Mouse (Mus musculus): ENCODE data around the gene Gbf1.

The Gbf1 gene

DNA sequence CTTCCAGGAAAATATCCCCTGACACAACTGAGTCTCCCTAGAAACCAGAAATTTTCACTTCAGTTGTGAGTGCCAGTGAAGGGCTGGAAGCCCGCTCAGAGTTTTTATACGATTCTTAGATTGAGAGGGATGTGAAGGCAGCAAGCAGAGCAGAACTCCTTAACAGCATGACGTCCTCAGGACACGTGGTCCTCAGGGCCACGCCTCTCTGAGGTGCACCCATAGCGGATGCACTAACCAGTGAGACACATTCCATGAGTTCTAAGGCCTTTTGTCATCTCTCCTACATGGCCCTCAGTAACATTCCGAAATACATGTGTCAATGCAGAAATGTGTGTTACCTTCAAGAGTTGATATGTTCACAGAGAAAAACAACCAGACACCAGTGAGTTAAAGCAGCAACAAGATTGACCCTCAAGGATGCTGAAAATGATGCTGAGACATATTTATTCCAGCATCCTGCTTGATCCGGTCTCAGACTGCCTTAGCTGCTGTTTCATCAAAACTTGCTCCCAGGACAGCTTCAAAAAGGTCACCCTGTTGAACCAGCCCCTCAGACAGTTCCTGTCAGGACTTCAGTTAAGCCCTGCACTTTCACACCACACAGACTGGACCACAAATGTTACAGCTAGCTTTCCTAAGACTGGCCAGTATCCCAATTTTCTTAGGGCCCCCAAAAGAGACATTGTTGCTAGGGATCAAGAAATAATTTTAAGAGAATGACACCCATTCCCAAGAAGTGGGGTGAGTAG is 148.2 kb downstream of the Gbf1 start:
- DNase-seq (ENCODE audit: extremely low spot score, low spot score) = no peak

DNA sequence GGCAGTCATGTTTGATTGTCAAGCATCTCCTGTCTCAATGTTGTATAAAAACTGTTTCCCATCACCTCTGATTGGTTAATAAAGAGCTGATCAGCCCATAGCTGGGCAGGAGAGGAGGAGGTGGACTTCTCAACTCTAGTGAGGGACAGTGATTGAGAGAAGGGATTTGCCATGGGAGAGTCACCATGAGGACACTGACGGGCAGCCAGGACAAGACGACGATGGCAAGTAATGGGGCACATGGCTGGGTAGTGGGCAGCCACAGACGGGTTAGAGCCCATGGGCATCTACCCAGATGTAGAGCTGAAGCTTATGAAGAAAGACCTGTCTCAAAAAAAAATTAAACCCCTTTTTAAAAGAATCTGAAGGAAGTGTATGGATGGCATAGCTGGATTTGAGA is 150.2 kb downstream of the Gbf1 start:
- no peak for DNase-seq (ENCODE audit: extremely low spot score, low spot score)

DNA sequence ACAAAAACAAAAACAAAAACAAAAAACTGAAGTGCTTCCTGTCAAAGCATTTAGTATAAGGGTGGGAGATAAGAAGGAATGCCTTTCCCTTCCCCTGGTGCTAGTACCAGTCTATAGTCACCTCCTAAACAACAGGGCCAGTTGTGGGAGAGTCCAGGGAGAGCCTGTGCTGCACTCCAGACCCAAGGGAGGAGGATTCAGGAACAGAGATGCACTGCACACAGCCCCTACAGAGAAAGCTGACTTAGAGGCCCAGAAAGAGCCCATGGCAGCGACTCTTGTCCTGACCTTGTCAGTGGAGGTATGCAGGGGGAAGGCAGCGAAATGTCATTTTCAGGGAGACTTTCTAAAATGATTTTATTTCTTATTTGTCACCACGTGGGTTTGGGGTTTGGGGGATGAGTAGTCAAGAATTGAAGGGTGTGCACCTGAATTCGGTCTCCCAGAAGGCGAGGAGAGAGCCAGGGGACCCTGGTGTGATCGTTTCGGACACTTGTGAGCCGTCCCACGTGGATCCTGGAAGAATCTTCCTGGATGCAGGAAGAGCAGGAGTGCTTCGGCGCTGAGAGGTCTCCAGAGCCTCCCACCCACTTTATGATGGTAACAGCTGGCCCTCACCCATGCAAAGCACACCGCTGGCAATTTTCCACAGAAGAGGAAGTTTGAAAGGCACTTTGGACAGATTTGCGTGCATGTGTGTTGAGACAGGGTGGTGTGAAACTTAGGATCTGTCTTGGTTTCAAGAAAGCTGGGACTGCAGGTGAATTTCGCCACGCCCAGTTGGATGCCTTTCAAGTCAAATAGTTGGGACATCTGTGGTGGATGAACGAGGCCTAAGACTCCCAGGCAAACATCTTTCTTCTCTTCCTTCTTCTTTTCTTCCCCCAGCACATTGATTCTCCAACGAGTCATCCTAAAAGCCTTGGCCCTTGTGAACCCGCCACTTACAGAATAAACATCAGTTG is 151.2 kb downstream of the Gbf1 start:
- DNase-seq (ENCODE audit: extremely low spot score, low spot score) = no peak

DNA sequence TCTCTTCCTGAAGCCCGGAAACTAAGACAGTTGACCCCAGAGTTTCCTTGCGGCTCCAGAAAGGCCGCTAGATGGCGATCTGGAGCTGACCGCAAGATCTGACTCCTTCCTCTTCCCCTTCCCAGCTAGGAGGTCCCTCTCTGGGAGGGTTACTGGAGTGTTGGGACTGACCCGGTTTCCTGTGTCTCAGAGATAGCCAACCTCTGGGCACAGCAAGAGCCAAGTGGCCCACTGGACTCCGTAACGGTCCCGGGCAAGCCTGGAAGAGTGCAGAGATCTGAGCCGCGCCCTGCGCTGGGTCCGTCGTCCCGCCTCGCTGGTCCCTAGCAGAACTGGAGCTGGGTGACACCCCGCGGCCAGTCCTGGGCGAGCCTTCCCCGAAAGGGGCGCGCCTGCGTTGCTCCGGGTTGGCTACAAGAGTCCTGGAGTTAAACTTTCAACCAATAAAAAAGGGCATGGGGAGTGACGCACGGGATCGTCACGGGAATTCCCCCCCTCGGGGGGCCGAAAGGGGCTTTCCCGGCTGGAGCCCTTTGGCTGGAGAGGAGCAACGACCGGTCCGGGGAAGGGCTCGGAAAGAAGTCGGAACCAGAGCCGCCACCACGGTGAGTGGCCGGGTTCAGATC is 152.0 kb downstream of the Gbf1 start, which contains the start of gene Nfkb2:
TSS of gene Nfkb2 (plus strand) at position 105 of the 626 bp plus-strand sequence.
- DNase-seq (ENCODE audit: extremely low spot score, low spot score) = peak; percentile 93

DNA sequence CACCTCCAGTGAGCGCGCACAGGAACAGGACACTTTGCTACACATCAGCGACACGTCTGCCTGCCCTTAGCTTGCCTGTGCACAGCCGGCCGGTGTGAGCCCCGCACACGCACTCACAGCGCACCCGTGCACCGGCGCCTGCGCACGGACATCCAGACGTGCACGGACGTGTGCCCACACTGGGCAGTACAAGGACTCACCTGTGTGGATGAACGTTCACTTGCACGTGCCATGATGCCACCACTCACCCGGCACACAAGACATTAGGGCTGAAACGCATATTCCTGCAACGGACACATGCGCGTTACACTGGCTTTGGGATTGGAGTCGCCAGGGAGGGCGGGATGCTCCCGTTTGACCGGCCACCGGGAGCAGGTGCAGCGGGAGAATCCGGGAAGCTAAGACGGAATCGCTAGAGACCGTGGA is 152.6 kb downstream of the Gbf1 start:
- no peak for DNase-seq (ENCODE audit: extremely low spot score, low spot score)

DNA sequence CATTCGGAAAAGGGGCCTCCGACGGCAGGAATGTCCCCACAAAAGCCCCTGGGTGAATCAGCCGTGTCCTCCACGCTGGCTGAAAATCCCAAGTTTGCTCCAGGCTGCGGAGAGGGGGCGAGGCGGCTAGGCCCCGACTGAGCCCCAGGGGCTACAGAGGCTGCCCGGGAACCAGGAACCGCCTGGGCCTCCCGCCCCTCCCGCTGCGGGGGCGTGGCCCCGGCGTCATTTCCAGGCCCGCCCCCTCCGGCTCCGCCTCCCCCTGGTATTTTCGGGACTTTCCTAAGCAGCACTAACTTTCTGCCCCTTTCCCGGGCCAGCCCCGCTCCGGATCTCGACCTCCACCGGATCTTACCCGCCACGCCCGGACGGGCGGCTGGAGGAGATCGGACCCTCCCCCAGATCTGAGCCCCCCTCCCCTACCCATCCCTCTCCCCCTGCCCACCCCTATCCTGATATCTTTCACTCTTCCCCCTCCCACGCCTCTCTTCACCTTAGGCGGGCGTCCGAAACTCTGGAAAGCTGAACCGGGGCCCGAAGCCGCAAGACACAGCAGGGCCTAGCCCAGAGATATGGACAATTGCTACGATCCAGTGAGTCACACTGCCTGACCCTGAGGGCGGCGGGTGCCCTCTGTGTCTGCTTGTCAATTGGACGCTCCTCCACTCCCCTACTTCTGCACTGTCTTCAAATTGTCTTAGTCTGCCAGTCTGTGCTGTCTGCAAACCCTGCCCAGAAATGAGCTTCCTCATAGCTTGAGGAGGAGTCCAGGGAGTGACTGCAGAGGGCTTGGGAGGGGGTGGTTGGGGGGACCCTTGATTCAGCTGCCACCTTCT is 153.3 kb downstream of the Gbf1 start:
- peak; percentile 90 for DNase-seq (ENCODE audit: extremely low spot score, low spot score)

DNA sequence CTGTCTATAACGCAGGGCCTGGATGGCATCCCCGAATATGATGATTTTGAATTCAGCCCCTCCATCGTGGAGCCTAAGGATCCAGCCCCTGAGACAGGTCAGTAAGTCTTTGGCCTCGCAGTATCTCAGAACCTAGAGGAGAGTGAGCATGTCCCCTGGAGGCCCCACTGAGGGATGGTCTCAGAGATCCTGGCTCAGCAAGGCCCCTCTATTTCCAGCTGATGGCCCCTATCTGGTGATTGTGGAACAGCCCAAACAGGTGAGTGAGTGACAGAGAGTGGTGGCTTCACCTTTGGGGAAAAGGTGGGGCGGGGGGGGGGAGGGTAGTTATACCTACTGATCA is 153.9 kb downstream of the Gbf1 start:
- no peak for DNase-seq (ENCODE audit: extremely low spot score, low spot score)

DNA sequence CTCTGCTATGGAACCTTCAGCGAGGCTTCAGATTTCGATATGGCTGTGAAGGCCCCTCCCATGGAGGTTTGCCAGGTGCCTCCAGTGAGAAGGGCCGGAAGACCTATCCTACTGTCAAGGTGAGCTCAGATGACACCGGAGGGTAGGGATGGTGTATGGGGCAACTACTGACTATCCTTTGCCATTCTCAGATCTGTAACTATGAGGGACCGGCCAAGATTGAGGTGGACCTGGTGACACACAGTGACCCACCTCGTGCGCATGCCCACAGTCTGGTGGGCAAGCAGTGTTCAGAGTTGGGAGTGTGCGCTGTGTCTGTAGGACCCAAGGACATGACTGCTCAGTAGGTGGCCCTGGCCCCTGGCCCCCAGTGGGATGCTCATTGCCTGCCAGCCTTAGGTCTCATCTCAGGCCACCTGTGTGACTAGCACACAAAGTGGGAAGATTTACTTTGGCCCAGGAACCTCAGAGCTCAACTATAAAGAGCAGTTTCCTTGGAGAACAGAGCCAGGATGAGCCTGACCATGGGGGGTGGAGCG is 154.5 kb downstream of the Gbf1 start:
- no peak for DNase-seq (ENCODE audit: extremely low spot score, low spot score)

DNA sequence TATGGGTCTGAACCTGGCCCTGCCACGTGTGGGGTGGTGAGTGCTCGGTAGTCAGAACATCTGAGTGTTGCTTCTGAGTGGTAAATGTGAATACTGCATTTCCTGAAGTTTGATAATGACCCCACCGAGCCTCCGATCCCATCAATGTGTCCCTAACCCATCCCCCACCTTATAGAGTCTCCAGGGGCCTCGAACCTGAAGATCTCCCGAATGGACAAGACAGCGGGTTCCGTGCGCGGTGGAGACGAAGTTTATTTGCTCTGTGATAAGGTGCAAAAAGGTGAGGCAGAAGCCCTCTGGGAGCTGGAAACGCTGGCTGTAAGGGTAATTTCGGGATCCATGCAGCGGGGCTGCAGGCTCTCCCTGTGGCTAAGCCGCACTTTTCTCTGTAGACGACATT is 155.5 kb downstream of the Gbf1 start:
- DNase-seq (ENCODE audit: extremely low spot score, low spot score) = no peak

DNA sequence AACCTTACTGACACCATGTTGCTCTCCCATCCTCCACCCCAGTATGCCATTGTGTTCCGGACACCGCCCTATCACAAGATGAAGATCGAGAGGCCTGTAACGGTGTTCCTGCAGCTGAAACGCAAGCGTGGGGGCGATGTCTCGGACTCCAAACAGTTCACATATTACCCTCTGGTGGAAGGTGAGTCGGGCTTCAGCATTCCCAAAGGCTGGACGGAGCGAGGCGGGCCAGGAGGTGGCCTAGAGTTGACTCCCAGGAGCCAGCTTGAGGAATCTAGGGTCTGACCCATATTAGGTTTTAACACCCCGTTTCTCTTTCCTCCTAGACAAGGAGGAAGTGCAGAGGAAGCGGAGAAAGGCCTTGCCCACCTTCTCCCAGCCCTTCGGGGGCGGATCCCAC is 156.0 kb downstream of the Gbf1 start:
- DNase-seq (ENCODE audit: extremely low spot score, low spot score) = no peak

DNA sequence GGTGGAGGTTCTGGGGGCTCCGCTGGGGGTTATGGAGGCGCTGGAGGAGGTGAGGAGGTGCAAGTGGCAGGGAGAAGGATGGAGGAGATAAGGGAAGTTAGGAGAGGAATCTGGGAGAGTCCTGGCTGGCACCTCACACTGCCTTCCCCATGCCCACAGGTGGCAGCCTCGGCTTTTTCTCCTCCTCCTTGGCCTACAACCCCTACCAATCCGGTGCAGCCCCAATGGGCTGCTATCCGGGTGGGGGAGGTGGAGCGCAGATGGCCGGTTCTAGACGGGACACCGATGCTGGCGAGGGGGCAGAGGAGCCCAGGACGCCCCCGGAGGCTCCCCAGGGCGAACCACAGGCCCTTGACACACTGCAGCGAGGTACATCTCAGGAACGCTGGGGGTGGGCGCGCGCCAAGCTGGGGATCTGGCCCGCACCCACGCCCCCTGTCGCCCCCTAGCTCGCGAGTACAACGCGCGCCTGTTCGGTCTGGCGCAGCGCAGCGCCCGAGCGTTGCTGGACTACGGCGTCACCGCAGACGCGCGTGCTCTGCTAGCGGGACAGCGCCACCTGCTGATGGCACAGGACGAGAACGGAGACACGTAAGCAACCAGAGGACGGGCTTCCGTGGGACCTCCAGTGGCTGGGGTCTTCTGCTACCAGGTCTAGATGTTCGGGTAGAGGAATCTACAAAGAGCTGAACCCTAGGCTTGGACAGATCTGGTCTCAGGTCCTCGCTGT is 156.6 kb downstream of the Gbf1 start:
- peak; percentile 88 for DNase-seq (ENCODE audit: extremely low spot score, low spot score)

DNA sequence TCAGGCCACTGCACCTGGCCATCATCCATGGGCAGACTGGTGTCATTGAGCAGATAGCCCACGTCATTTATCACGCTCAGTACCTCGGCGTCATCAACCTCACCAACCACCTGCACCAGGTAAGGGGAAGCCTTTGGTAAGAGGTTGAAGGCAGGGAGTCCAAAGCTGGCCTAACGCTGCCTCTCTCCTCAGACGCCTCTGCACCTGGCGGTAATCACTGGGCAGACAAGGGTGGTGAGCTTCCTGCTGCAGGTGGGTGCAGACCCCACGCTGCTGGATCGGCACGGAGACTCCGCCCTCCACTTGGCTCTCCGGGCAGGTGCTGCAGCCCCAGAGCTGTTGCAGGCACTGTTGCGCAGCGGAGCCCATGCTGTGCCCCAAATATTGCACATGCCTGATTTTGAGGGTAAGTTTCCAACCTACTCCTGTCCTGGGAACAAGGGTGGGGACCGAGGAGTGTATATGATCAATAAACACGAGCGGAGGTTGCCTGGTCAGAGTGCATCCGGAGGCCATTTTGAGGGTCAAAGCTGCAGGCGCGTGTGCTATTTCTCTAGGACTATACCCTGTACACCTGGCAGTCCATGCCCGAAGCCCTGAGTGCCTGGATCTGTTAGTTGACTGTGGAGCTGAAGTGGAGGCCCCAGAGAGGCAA is 157.5 kb downstream of the Gbf1 start:
- no peak for DNase-seq (ENCODE audit: extremely low spot score, low spot score)

DNA sequence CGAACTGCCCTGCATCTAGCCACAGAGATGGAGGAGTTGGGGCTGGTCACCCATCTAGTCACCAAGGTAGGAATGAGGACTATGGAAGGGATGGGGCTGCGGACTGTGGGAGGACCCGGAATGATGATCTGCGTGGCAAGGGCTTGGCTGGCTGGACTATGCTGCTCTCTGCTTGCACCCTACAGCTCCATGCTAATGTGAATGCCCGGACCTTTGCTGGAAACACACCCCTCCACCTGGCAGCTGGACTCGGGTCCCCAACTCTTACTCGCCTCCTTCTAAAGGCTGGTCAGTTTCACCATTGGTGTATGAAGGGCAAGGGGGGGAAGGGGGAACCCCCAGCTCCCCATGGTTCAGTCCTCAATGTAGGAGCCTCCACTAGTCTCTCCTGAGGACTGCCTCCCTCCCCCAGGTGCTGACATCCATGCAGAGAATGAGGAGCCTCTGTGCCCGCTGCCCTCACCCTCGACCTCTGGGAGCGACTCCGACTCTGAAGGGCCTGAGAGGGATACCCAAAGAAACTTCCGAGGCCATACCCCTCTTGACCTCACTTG is 158.1 kb downstream of the Gbf1 start:
- DNase-seq (ENCODE audit: extremely low spot score, low spot score) = no peak

DNA sequence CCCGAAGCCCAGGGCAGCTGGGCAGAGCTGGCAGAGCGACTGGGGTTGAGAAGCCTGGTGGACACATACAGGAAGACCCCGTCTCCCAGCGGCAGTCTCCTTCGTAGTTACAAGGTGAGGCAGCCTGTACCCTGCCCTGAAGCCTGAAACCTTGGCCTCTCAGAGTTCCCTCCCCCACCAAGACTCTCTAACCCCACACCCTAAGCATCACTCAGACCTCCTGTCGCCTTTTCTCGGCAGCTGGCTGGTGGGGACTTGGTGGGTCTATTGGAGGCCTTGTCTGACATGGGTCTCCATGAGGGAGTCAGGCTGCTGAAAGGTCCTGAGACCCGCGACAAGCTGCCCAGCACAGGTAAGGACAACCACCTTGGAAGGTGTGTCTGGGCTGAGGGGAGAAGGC is 159.0 kb downstream of the Gbf1 start:
- DNase-seq (ENCODE audit: extremely low spot score, low spot score) = no peak

DNA sequence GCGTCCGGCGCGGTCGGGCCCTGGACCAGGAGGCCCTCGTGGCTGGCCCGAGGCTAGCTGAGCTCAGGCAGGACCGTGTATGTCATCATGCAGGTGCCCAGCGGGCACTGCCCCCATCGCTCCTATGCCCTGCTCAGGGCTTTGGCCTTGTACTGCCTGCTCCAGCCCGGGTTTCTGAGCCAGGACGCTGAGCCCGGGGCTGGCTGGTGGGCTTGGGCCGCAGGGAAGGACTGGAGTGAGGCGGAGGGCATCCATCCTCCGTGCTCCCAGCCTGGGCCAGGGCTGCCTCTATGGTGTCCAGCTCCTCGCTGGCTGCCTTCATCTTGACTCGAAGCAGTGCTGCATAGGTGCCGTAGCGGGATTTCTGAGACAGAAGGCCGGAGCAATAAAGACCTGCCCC is 160.3 kb downstream of the Gbf1 start:
- no peak for DNase-seq (ENCODE audit: extremely low spot score, low spot score)

DNA sequence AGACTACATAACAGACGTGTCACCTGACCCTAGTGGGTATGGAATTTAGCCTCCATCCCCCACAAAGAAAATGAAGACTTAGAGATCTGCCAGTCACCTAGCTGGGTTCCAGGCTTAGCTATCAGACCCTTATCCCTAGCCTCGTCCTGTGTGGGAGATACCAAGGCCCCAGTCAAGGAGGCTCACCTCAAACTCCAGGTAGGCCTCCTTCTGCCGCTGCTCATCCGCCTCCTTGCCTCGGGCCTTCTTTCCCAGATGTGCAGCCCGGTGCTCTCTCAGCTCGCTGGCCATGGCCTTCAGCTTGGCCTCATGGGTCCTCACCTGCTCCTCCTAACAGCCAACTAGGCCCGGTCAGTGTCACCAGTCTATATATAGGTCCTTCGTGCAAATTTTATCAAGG is 160.8 kb downstream of the Gbf1 start:
- no peak for DNase-seq (ENCODE audit: extremely low spot score, low spot score)

DNA sequence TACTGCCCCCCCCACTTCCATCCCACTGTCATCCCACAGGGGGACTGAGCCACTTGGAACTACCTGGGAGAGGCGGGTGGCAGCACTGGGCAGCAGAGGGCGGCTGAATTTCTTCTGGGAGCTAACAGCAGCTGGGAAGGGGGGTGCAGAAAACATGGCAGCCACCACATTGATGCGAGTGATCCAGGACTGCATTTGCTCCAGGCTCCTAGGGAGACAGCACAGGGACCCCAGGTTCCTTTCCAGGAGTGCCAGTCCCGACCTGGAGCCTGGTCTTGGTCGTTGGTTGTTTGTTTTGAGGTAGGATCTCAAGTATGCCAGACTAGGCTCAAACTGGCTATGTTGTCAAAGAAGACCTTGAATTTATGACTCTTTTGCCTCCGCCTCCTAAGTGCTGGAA is 161.3 kb downstream of the Gbf1 start:
- no peak for DNase-seq (ENCODE audit: extremely low spot score, low spot score)

DNA sequence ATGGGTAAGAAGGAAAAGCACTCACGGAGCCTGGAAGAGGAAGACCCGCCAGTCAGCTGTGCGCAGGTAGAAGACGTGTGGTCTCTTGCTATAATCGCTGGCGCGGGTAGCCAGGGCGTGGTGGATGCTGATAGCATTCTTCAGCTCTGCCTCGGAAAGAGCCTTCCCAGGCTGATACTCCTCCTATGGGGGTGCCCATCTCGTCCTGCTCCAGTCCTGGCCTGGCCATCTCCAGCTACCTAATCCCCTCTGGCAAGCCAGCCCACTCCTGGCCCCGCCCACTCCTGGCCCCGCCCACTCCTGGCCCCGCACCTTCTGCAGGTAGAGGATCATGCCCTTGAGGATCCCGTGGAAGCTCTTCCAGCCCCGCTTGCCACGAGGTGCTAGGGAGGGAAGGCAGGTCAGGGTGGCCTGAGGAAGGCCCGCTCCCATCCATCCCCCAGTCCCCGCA is 161.9 kb downstream of the Gbf1 start:
- DNase-seq (ENCODE audit: extremely low spot score, low spot score) = no peak
